Mouse (Mus musculus) ovary, adult 2 months (tissue): Measurements from ENCODE around the gene 4930449I24Rik. TPM values are rescaled to one million over a fixed set of nuclear protein-coding genes. Genes with fewer than 3 reads are reported as not detected.

Experiments used
- polyA plus RNA-seq: library from polyadenylated mRNA; depleted of rRNA; stranded (reverse); fragments of >200 nt; gene quantifications from 2 replicates; pipeline ENCODE4 v1.2.3, GENCODE M21; 2012; rRNA removed

4930449I24Rik gene
- 0.12 TPM in 1 of 2 replicates, not detected in the other for polyA plus RNA-seq

GRCm38 (mm10) chr5:146502099-146502498 lies at the start of gene 4930449I24Rik:
Gene 4930449I24Rik, plus strand, starts transcription at chr5:146502399.

DNA sequence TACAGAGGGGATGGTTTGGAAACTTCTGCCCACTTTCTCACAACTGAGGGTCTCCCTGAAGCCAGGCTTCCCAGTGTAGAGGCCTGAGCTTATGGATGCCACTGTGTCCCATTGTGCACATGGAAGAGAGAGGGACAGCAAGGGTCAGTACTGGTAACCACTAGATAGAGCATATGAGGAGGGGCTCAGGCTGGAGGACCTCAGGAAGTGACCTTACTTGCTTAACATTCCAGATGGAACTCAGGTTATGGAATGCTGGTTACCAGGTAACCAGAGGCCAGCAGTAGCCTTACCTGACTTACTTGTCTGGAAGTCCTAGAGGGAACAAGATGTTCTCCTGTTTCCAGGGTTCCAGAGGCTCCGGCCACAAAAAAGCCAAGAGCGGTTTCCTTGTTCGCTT lies 20.5 kb upstream of the 4930449I24Rik start, which contains the start of gene Gm6408:
Gene Gm6408, plus strand, starts transcription at position 301 of the 400 bp plus-strand sequence.

DNA sequence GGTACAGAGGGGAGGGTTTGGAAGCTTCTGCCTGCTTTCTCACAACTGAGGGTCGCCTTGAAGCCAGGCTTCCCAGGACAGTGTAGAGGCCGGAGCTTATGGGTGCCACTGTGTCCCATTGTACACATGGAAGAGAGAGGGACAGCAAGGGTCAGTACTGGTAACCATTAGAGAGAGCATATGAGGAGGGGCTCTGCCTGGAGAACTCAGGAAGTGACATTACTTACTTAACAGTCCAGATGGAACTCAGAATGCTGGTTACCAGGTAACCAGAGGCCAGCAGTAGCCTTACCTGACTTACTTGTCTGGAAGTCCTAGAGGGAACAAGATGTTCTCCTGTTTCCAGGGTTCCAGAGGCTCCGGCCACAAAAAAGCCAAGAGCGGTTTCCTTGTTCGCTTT lies 11.1 kb upstream of the 4930449I24Rik start, which contains the start of gene Gm6370:
Gene Gm6370, plus strand, starts transcription at position 301 of the 400 bp plus-strand sequence.

DNA sequence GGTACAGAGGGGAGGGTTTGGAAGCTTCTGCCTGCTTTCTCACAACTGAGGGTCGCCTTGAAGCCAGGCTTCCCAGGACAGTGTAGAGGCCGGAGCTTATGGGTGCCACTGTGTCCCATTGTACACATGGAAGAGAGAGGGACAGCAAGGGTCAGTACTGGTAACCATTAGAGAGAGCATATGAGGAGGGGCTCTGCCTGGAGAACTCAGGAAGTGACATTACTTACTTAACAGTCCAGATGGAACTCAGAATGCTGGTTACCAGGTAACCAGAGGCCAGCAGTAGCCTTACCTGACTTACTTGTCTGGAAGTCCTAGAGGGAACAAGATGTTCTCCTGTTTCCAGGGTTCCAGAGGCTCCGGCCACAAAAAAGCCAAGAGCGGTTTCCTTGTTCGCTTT lies 11.6 kb downstream of the 4930449I24Rik start, which contains the start of gene Gm3402:
Gene Gm3402, plus strand, starts transcription at position 301 of the 400 bp plus-strand sequence.

DNA sequence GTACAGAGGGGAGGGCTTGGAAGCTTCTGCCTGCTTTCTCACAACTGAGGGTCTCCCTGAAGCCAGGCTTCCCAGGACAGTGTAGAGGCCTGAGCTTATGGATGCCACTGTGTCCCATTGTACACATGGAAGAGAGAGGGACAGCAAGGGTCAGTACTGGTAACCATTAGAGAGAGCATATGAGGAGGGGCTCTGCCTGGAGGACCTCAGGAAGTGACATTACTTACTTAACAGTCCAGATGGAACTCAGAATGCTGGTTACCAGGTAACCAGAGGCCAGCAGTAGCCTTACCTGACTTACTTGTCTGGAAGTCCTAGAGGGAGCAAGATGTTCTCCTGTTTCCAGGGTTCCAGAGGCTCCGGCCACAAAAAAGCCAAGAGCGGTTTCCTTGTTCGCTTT lies 23.3 kb downstream of the 4930449I24Rik start, which contains the start of gene Gm3404:
Gene Gm3404, plus strand, starts transcription at position 301 of the 400 bp plus-strand sequence.

GRCm38 (mm10) chr5:146537347-146537746 lies 35.1 kb downstream of the 4930449I24Rik start, which contains the start of gene Gm3409:
Gene Gm3409, plus strand, starts transcription at chr5:146537647.

Other genes starting within 250 kb of the 4930449I24Rik start
- 7.7 and 8.6 TPM in 2 replicates for gene Wasf3, start 117.4 kb upstream of the 4930449I24Rik start, polyA plus RNA-seq
- not detected in 2 replicates for gene Gm6408, start 20.4 kb upstream of the 4930449I24Rik start, polyA plus RNA-seq
- not detected in 2 replicates for gene Gm6370, start 11.0 kb upstream of the 4930449I24Rik start, polyA plus RNA-seq
- not detected in 2 replicates for gene Gm3402, start 11.7 kb downstream of the 4930449I24Rik start, polyA plus RNA-seq
- gene Gm3404, start 23.4 kb downstream of the 4930449I24Rik start, polyA plus RNA-seq: not detected in 2 replicates
- not detected in 2 replicates for gene Gm3409, start 35.2 kb downstream of the 4930449I24Rik start, polyA plus RNA-seq
- gene Gm3415, start 53.7 kb downstream of the 4930449I24Rik start, polyA plus RNA-seq: not detected in 2 replicates
- 0.31 and 0.86 TPM in 2 replicates for gene Gpr12, start 82.8 kb downstream of the 4930449I24Rik start, polyA plus RNA-seq